ENCODE assay signal across 9 mouse cellular contexts in genomic region chrX:142305010-142305868, GRCm38 (mm10). TPM values are rescaled to one million over a fixed set of nuclear protein-coding genes. Genes with fewer than 3 reads are reported as not detected.
DNase-seq lines count a peak whose midpoint lies in the region; ATAC-seq and TF ChIP-seq lines count a peak whose summit lies in the region.
"Had no signal": no experiment of that assay in that cellular context is flagged by ENCODE, and none has a peak within 500 bp of the region (broad histone marks: within the 10 kb centered on the region; RNA-seq: fewer than 3 reads in every experiment).

No protein-coding gene starts in this region.

- no peak for TF ChIP-seq CTCF in kidney, adult 2 months (conservative IDR thresholded peaks at IDR 0.05; ENCODE audit: insufficient read depth, insufficient read length, low read depth, low read length)

- H3K4me3 ChIP-seq in kidney, adult 2 months (ENCODE audit: insufficient read depth, low read depth, low read length): no peak overlapping the region
- H3K4me3 ChIP-seq in liver, embryonic 12.5 days: peak overlapping the region; percentile 7; the same call in 1 of the 2 replicates

- H3K4me2 ChIP-seq in liver, embryonic 12.5 days: peak overlapping the region; percentile 46

- H3K27ac ChIP-seq in kidney, adult 2 months (ENCODE audit: insufficient read depth, low read depth, low read length): no peak overlapping the region
- H3K27ac ChIP-seq in liver, embryonic 12.5 days: no peak overlapping the region

- no peak for TF ChIP-seq POLR2A in kidney, adult 2 months (IDR thresholded peaks at IDR 0.05; ENCODE audit: low read depth, low read length)

- peaks cover 2% of the 10 kb centered on the region for H3K4me1 ChIP-seq in kidney, adult 2 months (ENCODE audit: control insufficient read depth, insufficient read depth, low read length)
- H3K4me1 ChIP-seq in liver, embryonic 12.5 days: no peaks in the 10 kb centered on the region

- WGBS in kidney, adult 2 months: 50% methylated on average over 35 of the region's 35 CpGs
- 34% methylated on average over 29 of the region's 35 CpGs for WGBS in liver, embryonic 12.5 days (ENCODE audit: insufficient replicate concordance)

- ATAC-seq in liver, embryonic 12.5 days: no peak
- ATAC-seq: Patski had no signal

- DNase-seq in kidney, adult 2 months: peak; percentile 4
- no peak for DNase-seq in kidney, adult 18-20 months
- peak; percentile 68 to 84 for DNase-seq in cerebellum, postnatal 10 days
- DNase-seq in frontal cortex, postnatal 10 days (ENCODE audit: low spot score in 2 of 2): peak; percentile 15 to 22
- no peak for DNase-seq in adrenal gland, adult (ENCODE audit: inconsistent age in 2 of 2, low spot score in 1 of 2)
- DNase-seq in thymus, postnatal 0 days (ENCODE audit: low spot score): no peak
- no peak for DNase-seq in B cell, adult 2 months

- no peak overlapping the region for H3K9ac ChIP-seq in liver, embryonic 12.5 days

- no peaks in the 10 kb centered on the region for H3K36me3 ChIP-seq in kidney, adult 2 months (ENCODE audit: control insufficient read depth, insufficient read depth, low read length)
- H3K36me3 ChIP-seq in liver, embryonic 12.5 days: no peaks in the 10 kb centered on the region

- H3K9me3 ChIP-seq in liver, embryonic 12.5 days (replicated peaks): no peaks in the 10 kb centered on the region

- H3K27me3 ChIP-seq in kidney, adult 2 months (replicated peaks; ENCODE audit: control insufficient read depth, insufficient read depth, low read length): no peaks in the 10 kb centered on the region
- H3K27me3 ChIP-seq in liver, embryonic 12.5 days (replicated peaks): peaks cover 60% of the 10 kb centered on the region

RNA-seq across cellular contexts. Expression of gene Kcne1l, which starts 0.9 kb away (rescaled TPM):
- polyA plus RNA-seq in kidney, adult 2 months (2012; rRNA removed): 5.1 and 6.5 TPM in 2 replicates
- 1.4 and 2.0 TPM in 2 replicates for polyA plus RNA-seq in liver, embryonic 12.5 days (2016; fragmentation: Nextera tagmentation; extraction: Ambion mirVana)
- polyA plus RNA-seq in thymus, postnatal 0 days (2015; fragmentation: Nextera tagmentation; extraction: Ambion mirVana): 0.74 and 0.84 TPM in 2 replicates
- polyA plus RNA-seq: Patski had no signal

Comparison
In these comparisons a context has a peak if more than half of its experiments do, and no peak if none do; other contexts are left out.
1. DNase-seq: peak in kidney, adult 2 months (single experiment), cerebellum, postnatal 10 days (2 of 2) and frontal cortex, postnatal 10 days (2 of 2); none in kidney, adult 18-20 months (single experiment), adrenal gland, adult (0 of 2), thymus, postnatal 0 days (single experiment) and B cell, adult 2 months (0 of 2).